Mouse (Mus musculus) ES-Bruce4 (cell line): ENCODE data around the gene Treml1. TPM values are rescaled to one million over a fixed set of nuclear protein-coding genes. Genes with fewer than 3 reads are reported as not detected.

Source experiments
- H3K27ac ChIP-seq: 2 replicates; pipeline ENCODE4 v1.5.1; 2012; ENCODE audit warnings: low read length, inconsistent platforms; ENCODE audit not compliant: insufficient read depth
- H3K27me3 ChIP-seq: 2 replicates; pipeline ENCODE4 v1.6.1; 2012; ENCODE audit warnings: mild to moderate bottlenecking, low read length, inconsistent platforms; ENCODE audit not compliant: control insufficient read depth, poor library complexity, insufficient read depth, severe bottlenecking
- H3K36me3 ChIP-seq: 2 replicates; pipeline ENCODE4 v1.6.1; 2012; ENCODE audit warnings: inconsistent platforms, mild to moderate bottlenecking, low read length, moderate library complexity; ENCODE audit not compliant: control insufficient read depth, poor library complexity, insufficient read depth, severe bottlenecking
- H3K4me1 ChIP-seq: one replicate; pipeline ENCODE4 v1.8.1; 2011; ENCODE audit warnings: low read length; ENCODE audit not compliant: control insufficient read depth, insufficient read depth
- H3K4me3 ChIP-seq: 2 replicates; pipeline ENCODE4 v1.5.1; 2011; ENCODE audit warnings: low read depth, mild to moderate bottlenecking, low read length
- H3K9ac ChIP-seq: 2 replicates; pipeline ENCODE4 v1.6.1; 2012; ENCODE audit warnings: low read depth, mild to moderate bottlenecking, inconsistent platforms; ENCODE audit not compliant: poor library complexity, severe bottlenecking
- H3K9me3 ChIP-seq: replicated peaks from 2 replicates; pipeline ENCODE4 v1.6.1; 2012; ENCODE audit warnings: mild to moderate bottlenecking, low read length, inconsistent platforms; ENCODE audit not compliant: control insufficient read depth, poor library complexity, insufficient read depth, severe bottlenecking
- CTCF ChIP-seq: IDR thresholded peaks from one replicate; pipeline ENCODE4 v1.8.1; 2011; ENCODE audit warnings: low read depth, low read length
- EP300 ChIP-seq: IDR thresholded peaks from 2 replicates; pipeline ENCODE4 v1.6.1; 2011; ENCODE audit warnings: low read depth, low read length; ENCODE audit not compliant: insufficient read depth
- POLR2A ChIP-seq: IDR thresholded peaks from one replicate; pipeline ENCODE4 v1.8.1; 2011; ENCODE audit warnings: low read length; ENCODE audit not compliant: insufficient read depth
- polyA plus RNA-seq: library from polyadenylated mRNA; stranded (reverse); fragments of >200 nt; gene quantifications from 2 replicates; pipeline ENCODE4 v1.2.4, GENCODE M21; 2011; ENCODE audit warnings: low read depth; ENCODE audit not compliant: missing spikeins, insufficient read depth, insufficient read length

Treml1 gene
- polyA plus RNA-seq, 1 experiment = not detected

GRCm38 (mm10) chr17:48324258-48324657 lies 35.5 kb upstream of the Treml1 start:
- Histone ChIP-seq H3K9me3 (no peaks in the 10 kb centered on the region), H3K4me3 (no peak overlapping the region), H3K9ac (no peak overlapping the region), H3K4me1 (peaks cover 2% of the 10 kb centered on the region), H3K27ac (no peak overlapping the region), H3K36me3 (no peaks in the 10 kb centered on the region), H3K27me3 (no peaks in the 10 kb centered on the region)
- TF ChIP-seq POLR2A (no peak), CTCF (no peak), EP300 (no peak)

DNA sequence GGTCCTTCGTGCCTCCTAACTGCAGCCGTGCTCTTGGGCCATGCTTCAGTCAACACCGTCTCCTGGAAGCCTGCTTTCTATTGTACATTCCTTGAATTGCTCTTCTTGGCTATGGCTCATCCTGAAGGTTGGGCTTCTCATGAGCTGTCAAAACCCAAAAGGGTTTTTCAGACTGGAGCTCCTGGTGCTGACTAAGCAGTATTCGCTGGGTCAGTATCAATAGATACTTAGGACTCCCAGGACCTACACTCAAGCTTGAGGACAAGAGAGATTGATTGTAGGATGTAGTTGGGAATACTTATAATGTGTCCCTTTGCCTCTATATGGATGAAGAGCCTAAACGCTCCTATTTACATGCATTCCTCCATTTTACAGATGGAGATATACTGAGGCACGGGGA lies 34.6 kb upstream of the Treml1 start:
- TF ChIP-seq POLR2A (no peak), CTCF (no peak), EP300 (no peak)
- no peak overlapping the region for H3K27ac ChIP-seq
- H3K4me1 ChIP-seq = peaks cover 2% of the 10 kb centered on the region
- no peak overlapping the region for H3K9ac ChIP-seq
- H3K27me3 ChIP-seq = no peaks in the 10 kb centered on the region
- no peak overlapping the region for H3K4me3 ChIP-seq
- H3K9me3 ChIP-seq = no peaks in the 10 kb centered on the region
- no peaks in the 10 kb centered on the region for H3K36me3 ChIP-seq

DNA sequence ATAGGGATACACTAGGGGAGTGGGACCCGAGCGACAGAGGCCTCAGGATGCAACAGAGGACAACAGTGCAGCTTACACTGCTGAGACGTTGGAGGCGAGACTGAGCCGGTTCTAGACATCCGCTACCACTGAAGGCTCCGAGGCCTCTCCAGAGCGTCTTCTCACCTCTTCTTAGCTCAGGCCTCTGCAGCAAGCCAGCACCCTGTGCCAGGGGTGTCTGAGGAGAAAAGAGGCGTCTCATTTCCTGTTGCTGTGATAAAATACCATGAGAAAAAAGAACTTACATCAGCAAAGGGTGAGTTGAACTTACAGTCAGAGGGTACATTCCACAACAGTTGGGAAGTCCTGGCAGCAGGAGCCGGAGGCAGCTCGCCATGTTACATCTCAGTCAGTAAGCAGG lies 34.1 kb upstream of the Treml1 start:
- Histone ChIP-seq H3K27me3 (no peaks in the 10 kb centered on the region), H3K9ac (no peak overlapping the region), H3K36me3 (no peaks in the 10 kb centered on the region), H3K4me1 (peaks cover 2% of the 10 kb centered on the region), H3K27ac (no peak overlapping the region), H3K9me3 (no peaks in the 10 kb centered on the region), H3K4me3 (no peak overlapping the region)
- TF ChIP-seq CTCF (no peak), EP300 (no peak), POLR2A (no peak)

DNA sequence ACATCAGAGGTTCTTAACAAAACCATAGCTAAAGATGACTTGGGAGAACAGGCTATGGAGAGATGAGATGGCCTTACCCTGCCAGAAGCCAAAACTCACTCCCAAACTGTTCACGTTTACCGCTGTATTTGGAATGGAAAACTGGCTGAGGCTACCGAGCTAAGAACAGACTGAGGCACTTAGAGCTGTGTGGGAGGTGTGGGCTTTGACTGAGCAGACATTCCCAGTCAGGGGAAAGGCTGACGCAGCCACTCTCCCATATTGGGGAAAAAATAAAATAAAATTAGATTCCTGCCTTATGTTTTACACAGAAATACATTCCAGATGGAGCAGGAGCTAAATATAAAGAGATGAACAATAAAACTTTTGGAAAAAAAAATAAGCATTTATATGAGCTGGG lies 33.1 kb upstream of the Treml1 start:
- Histone ChIP-seq H3K27ac (no peak overlapping the region), H3K9ac (no peak overlapping the region), H3K4me1 (peaks cover 2% of the 10 kb centered on the region), H3K27me3 (no peaks in the 10 kb centered on the region), H3K4me3 (no peak overlapping the region), H3K9me3 (no peaks in the 10 kb centered on the region), H3K36me3 (no peaks in the 10 kb centered on the region)
- TF ChIP-seq EP300 (no peak), CTCF (no peak), POLR2A (no peak)

DNA sequence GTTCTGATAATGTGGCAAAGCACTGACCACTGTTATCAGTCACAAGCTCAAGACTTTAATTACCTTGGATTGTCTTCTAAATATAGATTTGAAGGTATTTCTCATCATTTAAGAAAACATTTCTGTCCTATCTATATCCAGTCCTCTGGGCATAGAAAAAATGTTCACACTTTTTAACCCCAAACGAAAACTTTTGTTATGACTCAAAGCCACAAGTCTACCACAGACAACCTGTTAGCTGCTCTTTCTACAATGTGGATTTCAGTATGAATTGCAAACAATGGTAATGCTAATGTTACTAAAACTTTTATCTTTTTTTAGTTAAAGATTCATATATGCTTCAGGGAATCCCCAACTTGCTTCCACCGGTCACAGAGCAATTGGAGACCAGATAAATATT lies 27.2 kb upstream of the Treml1 start:
- H3K4me3 ChIP-seq = no peak overlapping the region
- TF ChIP-seq POLR2A = no peak
- no peak for TF ChIP-seq EP300
- TF ChIP-seq CTCF = no peak

DNA sequence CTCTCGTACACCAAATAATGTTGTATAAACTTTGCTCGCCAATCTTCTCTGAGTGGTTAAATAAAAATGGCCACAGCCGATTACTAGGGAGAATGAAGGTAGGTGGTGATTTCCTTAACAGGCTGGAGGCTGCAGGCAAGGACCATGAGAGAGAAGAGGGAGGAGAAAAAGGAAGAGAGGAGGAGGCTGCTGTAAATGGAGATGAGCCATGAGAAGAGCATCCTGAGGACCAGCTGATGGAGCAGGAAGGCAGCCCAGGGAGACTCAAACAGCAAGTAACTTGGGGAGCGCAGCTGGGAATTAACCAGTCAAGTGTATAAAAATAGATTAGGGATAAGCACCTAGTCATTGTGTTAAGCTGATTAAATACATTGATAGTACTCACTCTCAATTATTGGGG lies 25.5 kb upstream of the Treml1 start:
- Histone ChIP-seq H3K27me3 (no peaks in the 10 kb centered on the region), H3K4me1 (no peaks in the 10 kb centered on the region), H3K9ac (no peak overlapping the region), H3K36me3 (no peaks in the 10 kb centered on the region), H3K9me3 (no peaks in the 10 kb centered on the region), H3K4me3 (no peak overlapping the region), H3K27ac (no peak overlapping the region)
- TF ChIP-seq EP300 (no peak), CTCF (no peak), POLR2A (no peak)

More for the DNA sequence above, 27.2 kb upstream of the Treml1 start:
- no peaks in the 10 kb centered on the region for H3K27me3 ChIP-seq
- no peak overlapping the region for H3K9ac ChIP-seq
- no peaks in the 10 kb centered on the region for H3K9me3 ChIP-seq
- H3K27ac ChIP-seq = no peak overlapping the region
- no peaks in the 10 kb centered on the region for H3K36me3 ChIP-seq
- no peaks in the 10 kb centered on the region for H3K4me1 ChIP-seq
